ENCODE assay signal across 19 mouse cellular contexts in the genomic region with DNA sequence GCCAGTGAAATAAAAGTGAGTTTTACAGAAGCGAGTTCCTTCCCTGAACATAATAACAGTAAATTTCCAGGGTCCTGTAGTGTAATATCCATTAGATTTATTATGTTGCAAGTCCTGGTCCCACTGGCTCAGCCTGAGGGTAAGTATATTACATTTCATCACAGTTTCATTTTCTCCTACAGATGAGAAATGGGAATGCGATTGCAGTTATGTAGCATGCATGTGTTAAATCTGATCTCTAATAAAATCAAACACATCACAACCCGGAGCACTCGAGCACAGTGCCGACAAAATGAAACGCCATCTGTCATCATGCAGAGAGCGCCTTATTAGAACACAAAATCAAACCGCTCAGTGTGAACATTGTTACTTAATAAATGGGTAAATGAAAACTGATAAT.
A peak's percentile ranks its signal among the peaks of the same experiment; 100 is the strongest.
DNase-seq lines count a peak whose midpoint lies in the region; ATAC-seq lines count a peak whose summit lies in the region.
"Had no signal": no experiment of that assay in that cellular context is flagged by ENCODE, and none has a peak within 500 bp of the region (broad histone marks: within the 10 kb centered on the region; RNA-seq: fewer than 3 reads in every experiment).

No protein-coding gene starts in this region.

- no peak overlapping the region for H3K9ac ChIP-seq in hindbrain, embryonic 16.5 days (ENCODE audit: low read depth, low read length)
- H3K9ac ChIP-seq: heart, embryonic 13.5 days; liver, embryonic 13.5 days; lung, embryonic 14.5 days had no signal

- H3K27me3 ChIP-seq in hindbrain, embryonic 16.5 days (replicated peaks; ENCODE audit: control insufficient read depth, insufficient read depth, low read length): no peaks in the 10 kb centered on the region
- H3K27me3 ChIP-seq: heart, embryonic 13.5 days; liver, embryonic 13.5 days had no signal

- no peak overlapping the region for H3K27ac ChIP-seq in hindbrain, embryonic 16.5 days (ENCODE audit: low read depth, low read length)
- H3K27ac ChIP-seq: embryonic facial prominence, embryonic 10.5 days; heart, embryonic 13.5 days; left cerebral cortex, adult 2 months; liver, embryonic 13.5 days had no signal

- no peak overlapping the region for H3K4me2 ChIP-seq in hindbrain, embryonic 16.5 days (ENCODE audit: low read length)
- H3K4me2 ChIP-seq: heart, embryonic 13.5 days; liver, embryonic 13.5 days; lung, embryonic 14.5 days had no signal

- WGBS in hindbrain, embryonic 16.5 days: 32% methylated on average over 8 of the region's 8 CpGs

- H3K4me1 ChIP-seq in hindbrain, embryonic 16.5 days (ENCODE audit: control insufficient read depth, insufficient read depth, low read depth, low read length): peaks cover 4% of the 10 kb centered on the region
- H3K4me1 ChIP-seq: heart, embryonic 13.5 days; liver, embryonic 13.5 days had no signal

- DNase-seq in cerebellum, postnatal 10 days: peak; percentile 37 to 40
- DNase-seq in cerebellum, adult 11-12 months: no peak
- peak; percentile 39 to 78 for DNase-seq in layer of hippocampus, adult 18-20 months (ENCODE audit: low spot score in 2 of 2)
- no peak for DNase-seq in layer of hippocampus, postnatal 25 days (ENCODE audit: extremely low spot score in 1 of 2, low spot score in 1 of 2)
- DNase-seq in brain, adult 2 months (ENCODE audit: low read depth, low spot score): peak; percentile 42
- no peak for DNase-seq in right cerebral cortex, postnatal 25 days
- no peak for DNase-seq in frontal cortex, postnatal 25 days (ENCODE audit: low spot score in 2 of 2)
- DNase-seq: adrenal gland, adult 8-10 months; cerebellum, adult 11 months; kidney, adult 9 months; kidney, postnatal 36 days; liver, embryonic 13.5 days; lung, embryonic 14.5 days; lung, postnatal 36 days had no signal

- ATAC-seq in hindbrain, embryonic 16.5 days: peak; percentile 80
- ATAC-seq: CD4-positive, CD25-positive, alpha-beta regulatory T cell, adult 4 months had no signal

- H3K4me3 ChIP-seq in hindbrain, embryonic 16.5 days (ENCODE audit: low read length): no peak overlapping the region
- H3K4me3 ChIP-seq: embryonic facial prominence, embryonic 10.5 days; heart, embryonic 13.5 days; left cerebral cortex, adult 2 months; liver, embryonic 13.5 days had no signal

- H3K9me3 ChIP-seq in hindbrain, embryonic 16.5 days (ENCODE audit: control insufficient read depth, low read length): no peaks in the 10 kb centered on the region
- H3K9me3 ChIP-seq: embryonic facial prominence, embryonic 10.5 days; heart, embryonic 13.5 days; liver, embryonic 13.5 days had no signal

- H3K36me3 ChIP-seq in hindbrain, embryonic 16.5 days (ENCODE audit: control insufficient read depth, insufficient read depth, low read length): no peaks in the 10 kb centered on the region
- H3K36me3 ChIP-seq: embryonic facial prominence, embryonic 10.5 days; heart, embryonic 13.5 days; liver, embryonic 13.5 days had no signal

Comparison
In these comparisons a context has a peak if more than half of its experiments do, and no peak if none do; other contexts are left out.
1. DNase-seq: peak in cerebellum, postnatal 10 days (2 of 2), layer of hippocampus, adult 18-20 months (2 of 2) and brain, adult 2 months (single experiment); none in cerebellum, adult 11-12 months (single experiment), layer of hippocampus, postnatal 25 days (0 of 2), right cerebral cortex, postnatal 25 days (single experiment) and frontal cortex, postnatal 25 days (0 of 2).